Mouse (Mus musculus): Measurements from ENCODE around the gene Wapl. TPM values are rescaled to one million over a fixed set of nuclear protein-coding genes. Genes with fewer than 3 reads are reported as not detected.
A peak's percentile ranks its signal among the peaks of the same experiment; 100 is the strongest.

The Wapl gene
- polyA plus RNA-seq, 2 experiments from 2014 or later: 45.6 to 50.6 TPM

GRCm38 (mm10) chr14:34697376-34697775 is 23.6 kb downstream of the Wapl start:
- no peak for ATAC-seq

DNA sequence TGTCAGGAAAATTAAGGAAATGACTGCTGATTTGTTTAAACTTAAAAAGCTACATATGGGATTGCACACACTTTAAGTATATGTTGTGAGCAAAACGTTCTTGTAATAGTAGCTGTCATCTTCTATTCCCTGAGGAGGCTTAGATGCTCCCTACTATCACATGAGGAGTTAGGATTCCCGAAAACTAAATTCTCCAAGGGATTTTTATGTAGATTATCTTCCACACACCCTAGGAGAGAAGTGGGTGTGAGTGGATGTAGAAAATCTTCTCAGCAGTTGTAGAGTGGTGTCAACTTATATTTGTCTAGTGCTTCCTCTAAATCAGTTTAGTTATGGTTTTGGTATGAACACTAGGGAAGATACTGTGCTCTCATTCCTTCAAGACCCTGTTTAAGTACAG is 36.5 kb downstream of the Wapl start:
- ATAC-seq: no peak

- ATAC-seq: no peak
Measured at GRCm38 (mm10) chr14:34712027-34712426, 38.3 kb downstream of the Wapl start.

- no peak for ATAC-seq
Measured at GRCm38 (mm10) chr14:34712857-34713256, 39.1 kb downstream of the Wapl start.

DNA sequence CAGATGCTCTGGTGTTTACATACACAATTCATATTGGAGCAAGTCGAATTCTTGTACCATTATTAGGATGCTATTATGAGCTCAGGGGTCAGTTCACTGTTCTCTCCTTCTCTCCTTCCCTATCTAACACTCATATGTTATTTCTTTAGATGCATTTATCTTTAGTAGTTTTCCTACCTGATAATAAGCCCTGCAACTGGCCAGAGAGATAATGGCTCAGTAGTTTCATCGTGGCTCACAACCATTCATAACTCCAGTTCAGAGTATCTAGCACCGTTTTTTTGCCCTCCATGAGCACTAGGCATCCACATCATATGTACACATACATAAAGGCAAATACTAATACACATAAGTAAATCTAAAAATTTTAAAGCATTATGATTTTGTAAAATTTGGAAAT is 44.4 kb downstream of the Wapl start:
- no peak for ATAC-seq

DNA sequence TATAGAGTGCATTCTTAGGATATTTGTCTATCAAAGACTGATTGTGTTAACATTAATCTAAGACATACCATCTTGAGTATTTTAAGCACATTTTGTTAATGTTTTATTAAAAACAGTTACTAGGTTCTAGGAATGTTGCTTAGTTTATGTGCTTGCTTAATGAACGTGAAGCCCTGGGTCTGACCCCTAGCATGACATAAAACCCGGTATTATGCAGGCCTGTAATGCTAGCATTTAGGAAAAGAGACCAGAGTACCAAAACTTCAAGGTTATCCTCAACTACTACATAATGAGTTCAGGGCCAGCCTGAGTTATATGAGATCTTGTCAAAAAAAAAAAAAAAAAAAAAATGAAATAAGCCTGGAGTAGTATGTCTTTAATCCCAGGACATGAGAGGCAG is 54.0 kb downstream of the Wapl start:
- ATAC-seq: no peak

DNA sequence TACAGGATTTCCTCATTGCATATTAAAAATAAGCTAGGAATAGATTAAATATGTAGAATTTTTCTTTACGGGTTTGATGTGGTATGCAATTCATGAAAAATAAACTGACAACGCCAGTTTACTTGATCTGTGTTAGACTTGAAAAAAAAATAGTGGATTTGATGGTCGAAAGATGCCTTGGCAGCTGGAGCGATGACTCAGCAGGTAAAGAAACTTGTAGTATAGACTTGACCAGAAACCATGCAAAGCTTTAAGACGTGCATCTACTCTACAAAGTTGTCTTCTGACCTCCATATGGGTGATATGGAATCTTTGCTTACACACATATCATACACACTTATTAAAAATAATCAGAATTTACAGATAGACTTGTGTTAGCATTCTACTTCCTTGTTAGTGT is 61.7 kb downstream of the Wapl start:
- no peak for ATAC-seq

DNA sequence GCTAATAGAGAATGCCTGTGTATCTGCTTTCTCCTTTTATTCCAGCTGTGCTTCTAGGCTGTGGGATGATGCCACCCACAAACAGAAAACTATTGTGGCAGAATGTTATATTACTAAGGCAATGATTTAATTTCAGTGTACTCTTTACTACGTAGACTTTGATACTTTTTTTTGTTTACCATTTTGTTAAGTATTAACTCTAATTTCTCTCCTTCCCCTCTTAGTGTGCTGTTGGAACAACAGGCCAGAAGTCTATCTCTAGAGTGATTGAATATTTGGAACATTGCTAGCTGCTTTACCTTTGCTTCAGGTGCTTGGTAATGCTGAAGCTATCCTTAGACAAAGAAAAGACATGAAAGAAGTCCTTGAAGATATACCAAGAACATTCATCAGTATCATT is 71.7 kb downstream of the Wapl start:
- ATAC-seq: no peak

DNA sequence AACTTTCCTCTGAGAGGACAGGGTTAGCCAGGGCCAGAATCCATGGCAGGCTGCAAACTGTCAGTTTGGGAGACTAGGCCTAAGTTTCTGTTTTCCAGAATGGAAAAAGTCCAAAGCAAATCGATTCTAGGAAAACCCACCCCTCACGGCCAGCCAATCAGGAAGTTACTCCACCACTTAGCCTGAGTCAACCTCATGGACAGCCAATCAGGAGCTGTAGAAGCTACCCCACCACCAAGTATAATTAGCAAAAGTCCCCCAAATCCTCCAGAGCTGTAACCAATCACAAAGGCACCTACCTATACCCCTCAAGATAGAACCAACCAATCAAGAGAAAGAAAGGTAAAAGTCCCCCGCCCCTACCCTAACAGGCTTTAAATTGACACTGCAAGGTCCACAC is 82.0 kb downstream of the Wapl start:
- no peak for ATAC-seq

- no peak for ATAC-seq
Measured at GRCm38 (mm10) chr14:34759938-34760337, 86.2 kb downstream of the Wapl start.

DNA sequence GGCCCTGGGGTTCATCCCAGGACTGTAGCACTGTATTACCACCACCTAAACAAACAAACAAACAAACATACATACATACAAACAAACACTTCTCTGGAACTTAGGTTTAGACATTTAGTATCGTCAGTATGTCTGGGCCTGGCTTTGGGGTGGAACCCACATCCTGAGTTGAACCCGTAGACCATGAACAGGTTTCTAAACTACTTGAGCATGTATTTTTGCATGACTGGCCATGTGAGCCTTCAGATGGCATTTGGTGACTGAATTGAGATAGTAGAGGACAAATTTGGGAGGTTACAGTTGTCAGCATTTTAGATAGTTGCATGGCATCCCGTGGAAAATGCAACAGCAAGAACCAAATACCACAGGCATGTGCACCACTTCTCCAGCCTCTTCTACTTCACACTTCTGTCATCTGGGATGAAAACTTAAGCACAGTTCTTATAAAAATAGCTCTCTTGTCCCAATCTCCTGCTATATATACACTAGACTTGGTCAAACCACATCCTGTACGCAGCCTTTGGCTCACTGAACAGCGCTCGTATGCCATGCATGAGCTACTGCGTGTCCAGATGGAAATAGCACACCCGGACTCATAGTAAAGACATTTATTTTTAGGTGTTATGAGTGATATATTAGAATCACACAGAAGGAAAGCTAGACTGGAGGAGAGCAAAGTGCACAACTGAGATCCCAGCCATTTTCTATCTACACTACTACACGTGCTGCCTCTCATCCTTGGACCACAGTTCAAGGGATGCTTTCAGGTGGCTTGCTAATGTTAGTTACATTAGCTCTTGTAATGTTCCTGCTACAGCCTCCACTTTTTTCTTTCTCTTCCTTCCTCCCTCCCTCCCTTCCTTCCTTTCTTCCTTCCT is 87.6 kb downstream of the Wapl start:
- ATAC-seq: no peak

DNA sequence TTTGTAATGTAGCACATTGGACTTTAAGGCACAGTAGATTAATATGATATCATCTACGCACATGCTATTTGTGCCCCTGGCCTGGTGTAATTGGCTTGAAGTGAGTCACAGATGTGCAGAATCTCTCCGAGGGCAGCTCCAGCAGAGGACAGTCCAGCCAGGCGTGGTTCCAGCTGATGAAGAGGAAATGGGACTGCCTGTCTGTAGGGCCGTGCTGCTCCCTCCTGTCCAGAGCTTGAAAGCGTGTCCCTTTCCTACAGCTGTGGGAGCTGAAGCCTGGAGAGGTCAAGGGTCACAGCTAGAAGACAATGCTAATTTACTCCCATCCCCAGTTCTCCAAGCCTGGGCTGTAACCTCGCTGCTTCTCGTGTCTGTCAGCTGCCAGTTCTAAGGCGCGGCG is 89.0 kb downstream of the Wapl start:
- ATAC-seq: no peak

DNA sequence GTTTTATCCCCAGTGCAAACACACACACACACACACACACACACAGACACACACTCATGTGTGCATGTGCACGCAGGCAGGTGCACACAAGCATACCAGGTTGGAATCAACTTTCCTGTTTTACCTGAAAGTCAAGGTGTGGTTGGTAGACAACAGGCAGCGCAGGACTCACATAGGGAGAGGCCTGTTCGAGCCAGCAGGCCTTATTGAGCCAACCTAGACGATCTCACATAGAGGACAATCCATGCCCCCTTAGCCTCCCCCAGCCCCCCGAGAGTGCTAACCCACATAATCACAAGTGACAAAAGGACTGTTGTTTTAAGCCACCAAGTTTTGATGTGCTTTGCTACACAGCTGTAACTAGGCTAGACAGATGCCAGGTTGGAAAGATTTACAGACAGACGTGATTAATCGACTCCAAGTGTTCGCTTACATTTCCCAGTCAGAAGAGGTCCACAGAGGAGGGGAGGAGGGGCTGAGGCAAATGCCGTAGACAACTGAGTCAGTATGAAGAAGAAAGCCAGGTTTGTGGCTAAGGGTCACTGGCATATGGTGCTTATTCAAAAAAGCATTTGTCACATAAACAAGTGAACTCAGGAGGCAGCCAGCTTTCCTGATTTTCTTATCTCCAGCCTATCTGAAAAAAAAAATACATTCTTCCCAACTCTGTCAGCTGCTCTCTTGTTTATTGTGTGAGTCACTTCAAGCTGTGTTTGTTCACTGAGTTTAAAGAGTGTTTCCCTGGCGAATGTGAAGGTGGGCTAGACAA is 90.2 kb downstream of the Wapl start:
- no peak for ATAC-seq

DNA sequence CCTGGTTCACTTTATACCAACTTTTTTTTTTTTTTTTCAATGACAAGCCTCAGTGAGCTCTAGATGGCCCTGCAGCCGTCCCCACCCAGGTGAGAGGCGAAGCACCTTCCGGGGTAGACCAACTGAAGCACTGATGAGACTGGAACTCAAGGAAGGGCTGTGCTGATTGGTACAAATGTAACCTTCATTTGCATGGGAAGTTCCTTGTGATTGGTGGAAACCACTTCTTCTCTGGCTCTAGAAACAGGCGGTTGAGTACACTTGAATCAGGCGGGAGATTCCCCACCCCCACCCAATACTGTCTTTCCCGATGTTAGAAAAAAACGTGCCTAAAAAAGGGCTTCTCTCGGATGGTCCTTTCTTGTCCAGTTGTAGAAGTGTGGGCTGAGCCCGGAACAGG is 91.2 kb downstream of the Wapl start:
- no peak for ATAC-seq

DNA sequence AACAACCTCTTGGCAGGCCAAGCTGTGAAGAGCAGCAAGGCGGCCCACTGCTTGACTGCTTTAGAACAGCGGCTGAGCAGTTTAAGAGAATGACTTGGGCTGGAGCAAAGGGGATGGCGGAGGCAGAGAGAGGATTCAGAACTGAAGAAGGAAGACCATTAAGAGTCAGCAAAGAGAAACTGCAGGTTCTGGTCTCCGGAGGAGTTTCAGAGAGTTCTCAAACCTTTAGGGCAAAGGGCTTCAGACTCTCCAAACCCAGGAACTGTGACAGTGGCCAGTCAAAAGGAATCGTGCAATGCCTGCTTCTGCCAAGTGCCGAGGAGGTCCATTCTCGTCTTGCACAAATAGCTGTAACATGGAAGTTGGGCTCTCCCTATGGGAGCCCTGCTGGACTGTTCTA is 91.7 kb downstream of the Wapl start:
- no peak for ATAC-seq

DNA sequence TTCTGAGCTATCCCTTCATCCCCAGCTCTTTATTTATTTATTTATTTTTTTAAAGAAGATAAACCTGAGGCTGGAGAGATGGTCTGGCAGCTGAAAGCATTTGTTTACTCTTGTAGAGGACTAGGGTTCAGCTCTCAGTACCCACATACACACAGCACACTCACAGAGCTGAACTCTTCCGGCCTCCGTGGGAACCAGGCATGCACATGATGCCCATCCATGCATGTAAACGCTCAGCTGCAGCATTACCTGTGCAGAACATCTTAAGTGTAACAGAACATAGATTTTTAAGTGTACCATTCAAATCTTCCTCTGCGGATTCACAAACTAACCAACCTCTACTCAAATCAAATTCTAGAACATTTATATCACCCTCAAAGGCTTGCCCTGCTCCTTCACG is 92.5 kb downstream of the Wapl start:
- no peak for ATAC-seq

DNA sequence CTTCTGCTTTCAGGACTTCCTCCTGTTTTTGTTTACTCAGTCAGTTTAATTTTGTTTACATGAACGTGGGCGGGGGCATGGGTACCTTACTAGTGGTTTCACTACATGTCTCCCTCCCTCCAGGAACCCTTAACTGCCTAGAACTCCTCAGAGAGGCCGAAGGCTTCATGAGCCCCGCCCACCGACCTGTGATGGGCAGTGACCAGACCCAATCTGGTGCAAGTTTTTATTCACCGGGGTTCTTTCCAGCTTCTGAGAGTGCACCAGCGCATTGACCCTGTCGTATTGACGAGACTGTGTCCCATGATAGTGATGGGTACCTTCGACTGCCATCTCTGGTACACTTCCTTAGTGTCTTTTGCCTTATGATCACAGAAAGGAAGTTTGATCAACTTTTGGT is 94.6 kb downstream of the Wapl start:
- peak; percentile 36 for ATAC-seq

DNA sequence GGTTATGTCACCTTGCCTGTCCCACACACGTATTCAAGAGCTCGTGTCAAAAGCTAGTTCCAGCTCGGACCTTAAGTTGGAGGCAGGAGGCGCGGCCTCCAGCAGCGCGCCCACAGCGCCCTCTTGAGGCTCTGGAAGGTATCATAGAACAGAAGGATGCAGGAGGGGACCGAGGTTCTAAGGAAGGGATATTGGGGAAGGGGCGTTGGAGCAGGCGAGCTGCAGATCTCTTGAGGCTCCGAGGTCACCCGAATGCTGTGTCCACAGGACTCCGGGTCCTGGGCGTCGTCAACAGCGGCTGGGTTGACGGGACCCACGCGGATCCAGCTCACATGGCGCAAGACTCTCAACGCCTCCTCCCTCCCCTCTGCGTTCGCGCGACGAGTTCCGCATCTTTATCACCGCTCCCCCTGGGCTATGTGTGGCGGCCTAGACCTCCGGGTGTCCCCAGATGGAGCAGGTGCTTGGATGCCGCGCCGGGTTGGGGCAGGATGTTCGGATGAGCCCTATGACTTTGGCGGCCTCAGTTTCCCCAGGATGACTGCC is 95.4 kb downstream of the Wapl start:
- peak; percentile 69 for ATAC-seq

GRCm38 (mm10) chr14:34769567-34770158 is 95.9 kb downstream of the Wapl start:
- peak; percentile 8 for ATAC-seq

DNA sequence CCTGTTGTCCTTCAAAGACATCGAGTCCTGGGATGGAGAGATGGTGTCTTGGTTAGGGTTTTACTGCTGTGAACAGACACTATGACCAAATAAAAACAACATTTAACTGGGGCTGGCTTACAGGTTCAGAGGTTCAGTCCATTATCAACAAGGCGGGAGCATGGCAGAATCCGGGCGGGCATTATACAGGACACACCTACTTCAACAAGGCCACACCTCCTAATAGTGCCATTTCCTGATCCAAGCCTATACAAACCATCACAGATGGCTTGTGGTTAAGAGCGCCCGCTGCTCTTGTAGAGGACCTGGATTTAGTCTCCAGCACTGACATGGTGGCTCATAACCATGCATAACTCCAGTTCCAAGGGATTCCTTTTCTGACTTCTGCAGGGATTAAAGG is 96.7 kb downstream of the Wapl start:
- ATAC-seq: no peak

GRCm38 (mm10) chr14:34771601-34772000 is 97.9 kb downstream of the Wapl start:
- ATAC-seq: no peak

DNA sequence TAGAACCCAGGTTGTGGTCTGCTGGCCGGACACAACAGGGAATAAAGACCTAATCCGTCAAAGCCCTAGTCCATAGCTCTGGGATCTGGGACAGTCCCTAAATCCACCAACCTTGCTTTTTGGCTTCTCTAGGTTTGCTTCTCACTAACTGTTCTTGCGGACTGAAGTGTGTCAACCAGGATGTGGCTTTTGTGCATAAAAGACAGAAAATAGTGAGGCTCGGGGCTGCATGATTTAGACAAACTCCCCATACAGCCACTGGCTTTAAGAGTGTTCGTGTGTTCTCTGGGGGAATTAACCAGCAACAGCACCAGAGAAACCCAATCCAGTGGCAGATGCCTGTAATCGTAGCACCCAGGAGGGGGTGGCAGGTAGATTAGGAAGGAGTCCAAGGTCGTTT is 98.4 kb downstream of the Wapl start:
- ATAC-seq: peak; percentile 53

DNA sequence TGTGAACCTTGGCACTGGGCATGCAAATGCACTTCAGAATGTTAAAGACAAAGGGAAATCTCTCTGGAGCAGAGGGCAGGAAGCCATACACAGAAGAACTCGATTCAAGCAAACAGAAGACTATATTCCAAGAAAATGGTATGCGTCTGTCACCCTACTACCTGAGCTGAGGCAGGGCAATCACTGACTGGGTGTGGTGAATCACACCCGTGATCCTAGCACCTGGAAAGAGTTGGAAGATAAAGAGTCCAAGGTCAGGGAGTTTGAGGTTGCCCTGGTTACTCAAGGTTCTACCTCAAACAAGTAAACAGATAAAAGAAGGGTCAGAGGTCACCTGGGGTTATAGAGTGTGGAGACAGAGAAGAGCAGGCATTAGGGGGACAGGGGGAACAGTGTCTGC is 100.0 kb downstream of the Wapl start:
- ATAC-seq: no peak
